Mouse (Mus musculus) brain, embryonic 14.5 days (tissue): ENCODE measurements around the gene Dlx6.

ENCODE experiments used
- CTCF ChIP-seq: fragments of 200-500 bp; IDR thresholded peaks from 2 replicates; pipeline ENCODE4 v1.5.1; 2012; ENCODE audit warnings: inconsistent platforms, mild to moderate bottlenecking, moderate library complexity, borderline replicate concordance; ENCODE audit not compliant: insufficient read depth, insufficient read length; ENCODE audit errors: extremely low read depth
- POLR2A ChIP-seq: fragments of 200-500 bp; IDR thresholded peaks from 2 replicates; pipeline ENCODE4 v1.6.1; 2012; ENCODE audit warnings: mild to moderate bottlenecking, inconsistent platforms, borderline replicate concordance; ENCODE audit not compliant: poor library complexity, insufficient read depth, insufficient read length, severe bottlenecking; ENCODE audit errors: extremely low read depth

- no peak for TF ChIP-seq CTCF
- TF ChIP-seq POLR2A = no peak
These were observed 19.2 kb downstream of the Dlx6 start for GRCm38 (mm10) chr6:6882266-6882797.
